Mouse (Mus musculus) thymus, adult 2 months (tissue): Measurements from ENCODE around the gene Vgll4. TPM values are rescaled to one million over a fixed set of nuclear protein-coding genes. Genes with fewer than 3 reads are reported as not detected.

ENCODE experiments used
- DNase-seq: peaks from one replicate; pipeline ENCODE4 v3.0.0; 2021
- H3K27ac ChIP-seq: fragments of 200-500 bp; 2 replicates; pipeline ENCODE4 v1.5.1; 2012; ENCODE audit warnings: low read length, control low read depth; ENCODE audit not compliant: control insufficient read depth, insufficient read depth
- H3K27me3 ChIP-seq: fragments of 200-500 bp; 2 replicates; pipeline ENCODE4 v1.6.1; 2012; ENCODE audit warnings: mild to moderate bottlenecking, low read length, moderate library complexity, mixed read lengths; ENCODE audit not compliant: control insufficient read depth, insufficient read depth
- H3K36me3 ChIP-seq: fragments of 200-500 bp; 2 replicates; pipeline ENCODE4 v1.6.1; 2012; ENCODE audit warnings: mild to moderate bottlenecking, low read length, moderate library complexity; ENCODE audit not compliant: control insufficient read depth, insufficient read depth
- H3K4me1 ChIP-seq: fragments of 200-500 bp; replicated peaks from 2 replicates; pipeline ENCODE4 v1.6.1; 2012; ENCODE audit warnings: low read length; ENCODE audit not compliant: control insufficient read depth, insufficient read depth
- H3K4me3 ChIP-seq: fragments of 200-500 bp; 2 replicates; pipeline ENCODE4 v1.5.1; 2012; ENCODE audit warnings: mild to moderate bottlenecking, low read length, control low read depth, moderate library complexity; ENCODE audit not compliant: control insufficient read depth, insufficient read depth
- CTCF ChIP-seq: fragments of 200-500 bp; IDR thresholded peaks from 2 replicates; pipeline ENCODE4 v1.5.1; 2012; ENCODE audit warnings: mild to moderate bottlenecking, control low read depth, low read length, moderate library complexity, borderline replicate concordance; ENCODE audit not compliant: control insufficient read depth, poor library complexity, insufficient read depth; ENCODE audit errors: extremely low read depth
- POLR2A ChIP-seq: fragments of 200-500 bp; IDR thresholded peaks from 2 replicates; pipeline ENCODE4 v1.6.1; 2012; ENCODE audit warnings: mild to moderate bottlenecking, low read length, control low read depth, moderate library complexity; ENCODE audit not compliant: control insufficient read depth, poor library complexity, insufficient read depth; ENCODE audit errors: extremely low read depth
- WGBS: fragments of 180-500 bp; shearing (Covaris S2); methylation state at CpG from one replicate; pipeline ENCODE4 v1.1.7; 2018; 5-methylcytosine and 5-hydroxymethylcytosine counted together
- polyA plus RNA-seq: library from polyadenylated mRNA; depleted of rRNA; stranded (reverse); fragments of >200 nt; gene quantifications from 2 replicates; pipeline ENCODE4 v1.2.3, GENCODE M21; 2012; rRNA removed

Vgll4 gene
- 107 and 108 TPM in 2 replicates for polyA plus RNA-seq

DNA sequence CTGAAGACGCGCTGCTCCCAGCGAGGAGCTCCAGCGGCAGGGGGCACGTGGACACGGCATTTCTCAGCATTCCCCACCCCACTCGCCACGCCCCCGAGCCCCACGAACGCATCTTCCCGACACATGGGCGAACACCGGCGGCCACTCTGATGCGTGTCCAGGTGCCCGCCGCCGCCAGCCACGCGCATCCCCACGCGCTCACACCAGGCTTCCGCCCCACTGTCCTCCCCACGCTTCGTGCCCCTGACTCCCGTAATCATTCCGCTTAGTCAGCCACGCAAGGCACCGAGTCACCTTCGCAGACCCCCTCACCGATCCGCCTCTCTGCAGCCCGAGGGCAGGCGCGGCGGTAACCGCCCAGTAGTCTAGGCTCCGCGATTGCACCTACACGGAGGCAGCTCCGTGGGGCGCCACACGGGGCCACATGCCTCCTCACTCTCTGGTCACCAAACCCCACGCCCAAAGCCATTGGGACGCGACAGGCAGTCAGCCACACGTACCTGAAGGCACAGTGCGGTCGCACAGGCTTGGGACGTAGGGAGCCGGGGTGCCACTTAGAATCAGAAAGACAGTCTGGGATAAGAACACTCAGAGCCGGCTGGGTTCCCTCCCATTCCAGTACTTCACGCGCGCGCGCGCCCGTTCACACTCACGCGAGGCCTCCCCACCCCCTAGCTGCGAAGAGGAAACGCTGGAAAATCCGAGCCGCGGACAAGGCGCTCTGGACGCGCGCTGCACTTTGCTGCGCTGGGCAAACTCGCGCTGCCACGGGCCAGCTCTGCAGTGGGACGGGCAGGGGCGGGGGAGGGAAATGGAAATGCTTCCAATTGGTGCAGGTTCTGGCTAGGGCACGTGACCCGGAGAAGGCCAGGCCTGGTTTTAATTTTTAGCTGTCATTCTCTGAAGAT, at the start of gene Vgll4:
Vgll4 (minus strand) TSS at position 782 of the 908 bp plus-strand sequence.
- H3K4me1 ChIP-seq: peaks cover 17% of the 10 kb centered on the region
- H3K27me3 ChIP-seq: peaks cover 16% of the 10 kb centered on the region; the same call in 1 of the 2 replicates
- TF ChIP-seq CTCF (0 out of 2 replicates have a peak, but pooled peaks have one; percentile 22), POLR2A (no peak)
- peak within 1 kb of the TSS; percentile 42 for H3K4me3 ChIP-seq
- no peak within 1 kb of the TSS for H3K27ac ChIP-seq
- DNase-seq: peak; percentile 17
- no peaks in the 10 kb centered on the region for H3K36me3 ChIP-seq
- 1% methylated on average over 79 of the region's 79 CpGs for WGBS

DNA sequence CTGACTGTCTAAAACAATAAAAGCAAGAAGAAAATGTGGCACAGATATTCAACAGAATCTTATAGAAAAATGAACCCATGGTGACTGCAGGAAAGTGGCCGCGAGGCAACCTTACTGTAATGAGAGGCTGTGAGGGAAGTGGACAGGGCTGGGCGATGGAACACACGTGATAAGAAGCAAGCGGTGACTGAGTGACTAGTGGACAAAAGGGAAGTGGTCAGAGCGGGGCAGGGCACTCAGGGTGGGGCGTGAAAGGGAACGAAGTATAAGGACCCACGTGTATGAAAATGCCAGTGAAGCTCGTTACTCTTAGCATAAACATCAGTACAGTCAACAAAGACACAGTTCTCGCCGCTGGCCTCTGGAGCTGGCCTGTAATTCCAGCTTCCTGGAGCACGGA, 45.7 kb upstream of the Vgll4 start:
- Histone ChIP-seq H3K4me3 (no peak overlapping the region), H3K36me3 (peaks cover 8% of the 10 kb centered on the region; the same call in 1 of the 2 replicates), H3K4me1 (no peaks in the 10 kb centered on the region), H3K27ac (no peak overlapping the region), H3K27me3 (no peaks in the 10 kb centered on the region)
- TF ChIP-seq POLR2A (no peak), CTCF (no peak)
- DNase-seq: no peak
- 88% methylated on average over 13 of the region's 13 CpGs for WGBS

DNA sequence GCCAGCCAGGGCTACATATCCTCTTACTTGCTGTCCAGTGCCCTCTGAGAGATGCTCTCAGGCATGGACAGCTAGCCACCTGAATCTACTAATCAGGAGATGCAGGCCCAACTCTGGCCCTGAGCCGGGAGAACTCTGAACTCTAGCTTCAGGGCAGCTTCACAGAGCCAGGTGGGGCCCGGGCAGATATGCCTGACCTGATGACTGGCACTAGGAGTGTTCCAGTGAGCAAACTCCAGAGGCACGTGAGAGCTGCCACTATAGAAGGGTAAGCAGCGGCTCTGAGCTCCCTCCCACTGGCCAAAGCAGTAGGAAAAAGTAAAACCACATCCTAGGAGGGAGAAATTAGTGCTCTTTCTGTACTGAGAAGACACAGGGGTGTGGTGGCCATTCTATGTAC, 43.8 kb upstream of the Vgll4 start:
- Histone ChIP-seq H3K27me3 (no peaks in the 10 kb centered on the region), H3K27ac (no peak overlapping the region), H3K4me1 (no peaks in the 10 kb centered on the region), H3K4me3 (no peak overlapping the region), H3K36me3 (peaks cover 7% of the 10 kb centered on the region; the same call in 1 of the 2 replicates)
- no peak for DNase-seq
- 98% methylated on average over 4 of the region's 4 CpGs for WGBS
- TF ChIP-seq POLR2A: no peak
- TF ChIP-seq CTCF: no peak

- WGBS: 92% methylated on average over 8 of the region's 8 CpGs
- no peak for TF ChIP-seq CTCF
- no peak for TF ChIP-seq POLR2A
- no peak for DNase-seq
- Histone ChIP-seq H3K4me1 (no peaks in the 10 kb centered on the region), H3K4me3 (no peak overlapping the region), H3K27me3 (no peaks in the 10 kb centered on the region), H3K36me3 (peaks cover 7% of the 10 kb centered on the region; the same call in 1 of the 2 replicates), H3K27ac (no peak overlapping the region)
Measured at GRCm38 (mm10) chr6:115011792-115012191, 42.0 kb upstream of the Vgll4 start.

- WGBS: 94% methylated on average over 9 of the region's 9 CpGs
- no peaks in the 10 kb centered on the region for H3K27me3 ChIP-seq
- DNase-seq: no peak
- H3K4me3 ChIP-seq: no peak overlapping the region
- TF ChIP-seq POLR2A (no peak), CTCF (no peak)
- peaks cover 5% of the 10 kb centered on the region; the same call in 1 of the 2 replicates for H3K36me3 ChIP-seq
- no peak overlapping the region for H3K27ac ChIP-seq
- H3K4me1 ChIP-seq: peaks cover 4% of the 10 kb centered on the region
Measured at GRCm38 (mm10) chr6:115010815-115011214, 41.0 kb upstream of the Vgll4 start.

- no peak for DNase-seq
- 88% methylated on average over 9 of the region's 9 CpGs for WGBS
- H3K4me1 ChIP-seq: peaks cover 4% of the 10 kb centered on the region
- TF ChIP-seq CTCF: no peak
- no peaks in the 10 kb centered on the region for H3K27me3 ChIP-seq
- H3K36me3 ChIP-seq: no peaks in the 10 kb centered on the region; the same call in 1 of the 2 replicates
- no peak overlapping the region for H3K4me3 ChIP-seq
- no peak overlapping the region for H3K27ac ChIP-seq
Measured at GRCm38 (mm10) chr6:115010304-115010703, 40.5 kb upstream of the Vgll4 start.
